Mouse (Mus musculus) MEL (cell line): ENCODE results near the gene Insm1. TPM values are rescaled to one million over a fixed set of nuclear protein-coding genes. Genes with fewer than 3 reads are reported as not detected.

Experiments
- DNase-seq: peaks from one replicate; pipeline ENCODE4 v3.0.0; 2011; ENCODE audit warnings: low read depth, low spot score
- H3K27ac ChIP-seq: 2 replicates; pipeline ENCODE4 v1.5.1; 2012; ENCODE audit warnings: low read depth, mild to moderate bottlenecking, control low read depth, low read length, moderate library complexity; ENCODE audit not compliant: control insufficient read depth
- H3K27me3 ChIP-seq, 2 experiments: fragments of 150-350 bp in 1 of 2; sonication (generic) in 1 of 2; 2 replicates each; pipeline ENCODE4 v1.6.1; 2012; ENCODE audit warnings: low read length in 2 of 2, mild to moderate bottlenecking in 2 of 2, improper control_type of control experiment in 1 of 2, moderate library complexity in 1 of 2; ENCODE audit not compliant: insufficient read depth in 2 of 2, control insufficient read depth in 1 of 2
- H3K36me3 ChIP-seq, 2 experiments: 2 replicates each; pipeline ENCODE4 v1.6.1; 2012 to 2014; ENCODE audit warnings: low read length in 2 of 2, improper control_type of control experiment in 1 of 2, inconsistent platforms in 1 of 2, mild to moderate bottlenecking in 1 of 2; ENCODE audit not compliant: insufficient read depth in 2 of 2, control insufficient read depth in 1 of 2
- H3K4me1 ChIP-seq, 2 experiments: fragments of 150-350 bp in 1 of 2; sonication (generic) in 1 of 2; 2 replicates each; pipeline ENCODE4 v1.6.1; 2012; ENCODE audit warnings: low read length in 2 of 2, improper control_type of control experiment in 1 of 2, mild to moderate bottlenecking in 1 of 2; ENCODE audit not compliant: insufficient read depth in 2 of 2, control insufficient read depth in 1 of 2
- H3K4me3 ChIP-seq, 2 experiments: fragments of 150-350 bp in 1 of 2; sonication (generic) in 1 of 2; 2 replicates each; pipeline ENCODE4 v1.5.1; 2012; ENCODE audit warnings: low read depth in 2 of 2, low read length in 2 of 2, mild to moderate bottlenecking in 2 of 2, moderate library complexity in 2 of 2, control low read depth in 1 of 2, improper control_type of control experiment in 1 of 2; ENCODE audit not compliant: control insufficient read depth in 1 of 2, insufficient read depth in 1 of 2
- H3K79me2 ChIP-seq: 2 replicates; pipeline ENCODE4 v1.6.1; 2012; ENCODE audit warnings: mild to moderate bottlenecking, low read length, moderate library complexity; ENCODE audit not compliant: control insufficient read depth, poor library complexity, insufficient read depth
- H3K9ac ChIP-seq: 2 replicates; pipeline ENCODE4 v1.6.1; 2012; ENCODE audit warnings: low read depth, mild to moderate bottlenecking, control low read depth, low read length, moderate library complexity; ENCODE audit not compliant: control insufficient read depth, poor library complexity, severe bottlenecking
- H3K9me3 ChIP-seq: fragments of 150-350 bp; sonication (generic); replicated peaks from 2 replicates; pipeline ENCODE4 v1.6.1; 2012; ENCODE audit warnings: mild to moderate bottlenecking, low read length, improper control_type of control experiment, moderate library complexity; ENCODE audit not compliant: insufficient read depth
- CHD1 ChIP-seq: IDR thresholded peaks from 2 replicates; pipeline ENCODE4 v1.6.1; 2012; ENCODE audit warnings: low read depth, mild to moderate bottlenecking, inconsistent platforms, low read length, improper control_type of control experiment
- CTCF ChIP-seq, 3 experiments: IDR thresholded peaks in 2 of 3; conservative IDR thresholded peaks in 1 of 3; 2 replicates each; pipeline ENCODE4 v1.5.1; 2011 to 2012; ENCODE audit warnings: low read length in 3 of 3, low read depth in 2 of 3, mild to moderate bottlenecking in 2 of 3, improper control_type of control experiment in 1 of 3, inconsistent platforms in 1 of 3, mixed read lengths in 1 of 3, moderate library complexity in 1 of 3; ENCODE audit not compliant: control insufficient read depth in 1 of 3, insufficient read depth in 1 of 3, poor library complexity in 1 of 3, severe bottlenecking in 1 of 3
- E2F4 ChIP-seq: IDR thresholded peaks from 2 replicates; pipeline ENCODE4 v1.6.1; 2011; ENCODE audit warnings: low read depth, low read length, improper control_type of control experiment, borderline replicate concordance
- ELF1 ChIP-seq: IDR thresholded peaks from 2 replicates; pipeline ENCODE4 v1.6.1; 2014; ENCODE audit warnings: low read depth, mild to moderate bottlenecking, inconsistent platforms, low read length, improper control_type of control experiment, moderate library complexity
- EP300 ChIP-seq, 2 experiments: IDR thresholded peaks; 2 replicates each; pipeline ENCODE4 v1.6.1; 2011; ENCODE audit warnings: improper control_type of control experiment in 2 of 2, low read length in 2 of 2, low read depth in 1 of 2, mild to moderate bottlenecking in 1 of 2
- ETS1 ChIP-seq: IDR thresholded peaks from 2 replicates; pipeline ENCODE4 v1.6.1; 2012; ENCODE audit warnings: low read depth, mild to moderate bottlenecking, inconsistent platforms, low read length, improper control_type of control experiment, moderate library complexity
- GABPA ChIP-seq: IDR thresholded peaks from 2 replicates; pipeline ENCODE4 v1.6.1; 2012; ENCODE audit warnings: low read depth, mild to moderate bottlenecking, inconsistent platforms, low read length, improper control_type of control experiment, moderate library complexity
- HCFC1 ChIP-seq: IDR thresholded peaks from 2 replicates; pipeline ENCODE4 v1.6.1; 2012; ENCODE audit warnings: low read depth, mild to moderate bottlenecking, inconsistent platforms, low read length, improper control_type of control experiment, moderate library complexity
- JUND ChIP-seq: IDR thresholded peaks from 2 replicates; pipeline ENCODE4 v1.6.1; 2011; ENCODE audit warnings: low read depth, mild to moderate bottlenecking, improper control_type of control experiment, low read length
- KAT2A ChIP-seq: conservative IDR thresholded peaks from 2 replicates; pipeline ENCODE4 v1.6.1; 2012; ENCODE audit warnings: low read depth, low read length, improper control_type of control experiment, inconsistent platforms
- MAFK ChIP-seq: IDR thresholded peaks from 2 replicates; pipeline ENCODE4 v1.6.1; 2011; ENCODE audit warnings: low read depth, mild to moderate bottlenecking, low read length, improper control_type of control experiment, borderline replicate concordance
- MAX ChIP-seq: IDR thresholded peaks from 2 replicates; pipeline ENCODE4 v1.6.1; 2011; ENCODE audit warnings: low read length, improper control_type of control experiment
- MAZ ChIP-seq: IDR thresholded peaks from 2 replicates; pipeline ENCODE4 v1.6.1; 2012; ENCODE audit warnings: low read depth, mild to moderate bottlenecking, inconsistent platforms, low read length, improper control_type of control experiment
- MEF2A ChIP-seq: IDR thresholded peaks from 2 replicates; pipeline ENCODE4 v1.6.1; 2014; ENCODE audit warnings: low read depth, mild to moderate bottlenecking, inconsistent platforms, low read length, improper control_type of control experiment; ENCODE audit not compliant: poor library complexity, insufficient replicate concordance, severe bottlenecking; ENCODE audit errors: extremely low read depth
- MYB ChIP-seq: IDR thresholded peaks from 2 replicates; pipeline ENCODE4 v1.6.1; 2011; ENCODE audit warnings: mild to moderate bottlenecking, low read depth, low read length, improper control_type of control experiment
- MYC ChIP-seq: IDR thresholded peaks from 2 replicates; pipeline ENCODE4 v1.6.1; 2011; ENCODE audit warnings: low read depth, mild to moderate bottlenecking, low read length, improper control_type of control experiment, moderate library complexity
- NELFE ChIP-seq: IDR thresholded peaks from 2 replicates; pipeline ENCODE4 v1.6.1; 2011; ENCODE audit warnings: low read depth, low read length, improper control_type of control experiment
- POLR2AphosphoS2 ChIP-seq: IDR thresholded peaks from 2 replicates; pipeline ENCODE4 v1.6.1; 2011; ENCODE audit warnings: low read length, improper control_type of control experiment
- POLR2AphosphoS5 ChIP-seq: IDR thresholded peaks from 2 replicates; pipeline ENCODE4 v1.6.1; 2012; ENCODE audit warnings: low read depth, borderline replicate concordance, mild to moderate bottlenecking, inconsistent platforms, low read length, moderate library complexity, mixed read lengths
- SMC3 ChIP-seq: IDR thresholded peaks from 2 replicates; pipeline ENCODE4 v1.6.1; 2011; ENCODE audit warnings: low read depth, low read length, improper control_type of control experiment
- TBP ChIP-seq: IDR thresholded peaks from 2 replicates; pipeline ENCODE4 v1.8.0; 2011; ENCODE audit warnings: low read depth, low read length, improper control_type of control experiment
- TCF12 ChIP-seq: IDR thresholded peaks from 2 replicates; pipeline ENCODE4 v1.6.1; 2014; ENCODE audit warnings: low read depth, mild to moderate bottlenecking, inconsistent platforms, low read length, improper control_type of control experiment, moderate library complexity
- USF1 ChIP-seq: IDR thresholded peaks from 2 replicates; pipeline ENCODE4 v1.6.1; 2014; ENCODE audit warnings: low read depth, mild to moderate bottlenecking, inconsistent platforms, low read length, improper control_type of control experiment, moderate library complexity
- ZC3H11A ChIP-seq: IDR thresholded peaks from 2 replicates; pipeline ENCODE4 v1.6.1; 2012; ENCODE audit warnings: low read depth, mild to moderate bottlenecking, inconsistent platforms, low read length, improper control_type of control experiment
- ZMIZ1 ChIP-seq: IDR thresholded peaks from 2 replicates; pipeline ENCODE4 v1.6.1; 2012; ENCODE audit warnings: low read depth, mild to moderate bottlenecking, inconsistent platforms, low read length, improper control_type of control experiment, moderate library complexity
- ZNF384 ChIP-seq: IDR thresholded peaks from 2 replicates; pipeline ENCODE4 v1.6.1; 2012; ENCODE audit warnings: low read depth, mild to moderate bottlenecking, inconsistent platforms, low read length, improper control_type of control experiment
- polyA plus RNA-seq, 2 experiments: library from polyadenylated mRNA; stranded (reverse) in 1 of 2; unstranded in 1 of 2; fragments of >175 nt in 1 of 2; fragments of >200 nt in 1 of 2; gene quantifications; 2 replicates each; pipeline versions ENCODE4 v1.2.1 to v1.2.4; 2012; ENCODE audit warnings: low replicate concordance in 2 of 2, low read depth in 1 of 2; ENCODE audit not compliant: insufficient read length in 2 of 2, insufficient read depth in 1 of 2, missing spikeins in 1 of 2
- total RNA-seq: library from RNA; depleted of rRNA; stranded (reverse); fragments of 300-350 nt; gene quantifications from 2 replicates; pipeline ENCODE4 v1.2.3, GENCODE M21; 2012

Gene Insm1
- total and polyA plus RNA-seq, 3 experiments, result not detected

GRCm38 (mm10) chr2:146261146-146261545, 39.4 kb downstream of the Insm1 start:
- H3K9ac ChIP-seq, result no peak overlapping the region
- no peak for DNase-seq
- H3K79me2 ChIP-seq, result no peaks in the 10 kb centered on the region
- H3K4me1 ChIP-seq, result peaks cover 5 to 13% of the 10 kb centered on the region in 2 experiments; a peak in 3 of 4 replicates
- H3K9me3 ChIP-seq, result no peaks in the 10 kb centered on the region
- H3K27ac ChIP-seq, result no peak overlapping the region
- no peak overlapping the region for H3K4me3 ChIP-seq
- peaks cover 0 to 14% of the 10 kb centered on the region in 2 experiments; a peak in 2 of 4 replicates for H3K36me3 ChIP-seq
- H3K27me3 ChIP-seq, result no peaks in the 10 kb centered on the region
- TF ChIP-seq MAFK (no peak), USF1 (no peak), HCFC1 (no peak), SMC3 (no peak), JUND (no peak), MYB (no peak), MAX (no peak), CTCF (IDR thresholded peaks at IDR 0.05 in 2 of 3, conservative IDR thresholded peaks at IDR 0.05 in 1 of 3; ENCODE audit: control insufficient read depth in 1 of 3, insufficient read depth in 1 of 3, low read depth in 2 of 3, low read length in 3 of 3, poor library complexity in 1 of 3, severe bottlenecking in 1 of 3) (no peak), ZC3H11A (no peak), MYC (no peak), TCF12 (no peak), GABPA (no peak), ELF1 (no peak), POLR2AphosphoS2 (no peak), NELFE (no peak), TBP (no peak), KAT2A (no peak), POLR2AphosphoS5 (no peak)
- TF ChIP-seq, all 39 proteins: peak for 0

- Histone ChIP-seq H3K79me2 (no peaks in the 10 kb centered on the region), H3K36me3 (peaks cover 0 to 14% of the 10 kb centered on the region in 2 experiments; a peak in 2 of 4 replicates)
These were observed 40.5 kb downstream of the Insm1 start for GRCm38 (mm10) chr2:146262215-146262614.

More at GRCm38 (mm10) chr2:146262215-146262614, 40.5 kb downstream of the Insm1 start:
- Histone ChIP-seq H3K9ac (no peak overlapping the region), H3K27ac (no peak overlapping the region), H3K9me3 (no peaks in the 10 kb centered on the region)
- DNase-seq, result no peak
- TF ChIP-seq CHD1 (no peak), MAFK (no peak), HCFC1 (no peak), MEF2A (no peak), E2F4 (no peak), MYC (no peak), ZNF384 (no peak), MAZ (no peak), ETS1 (no peak), USF1 (no peak), POLR2AphosphoS2 (no peak), GABPA (no peak), MYB (no peak), EP300 (IDR thresholded peaks at IDR 0.05; ENCODE audit: low read depth in 1 of 2, low read length in 2 of 2) (no peak), ZMIZ1 (no peak)
- TF ChIP-seq, all 39 proteins: peak for 0
- Histone ChIP-seq H3K4me3 (no peak overlapping the region), H3K27me3 (no peaks in the 10 kb centered on the region), H3K4me1 (peaks cover 5 to 13% of the 10 kb centered on the region in 2 experiments; a peak in 3 of 4 replicates)
